In the genomic region with DNA sequence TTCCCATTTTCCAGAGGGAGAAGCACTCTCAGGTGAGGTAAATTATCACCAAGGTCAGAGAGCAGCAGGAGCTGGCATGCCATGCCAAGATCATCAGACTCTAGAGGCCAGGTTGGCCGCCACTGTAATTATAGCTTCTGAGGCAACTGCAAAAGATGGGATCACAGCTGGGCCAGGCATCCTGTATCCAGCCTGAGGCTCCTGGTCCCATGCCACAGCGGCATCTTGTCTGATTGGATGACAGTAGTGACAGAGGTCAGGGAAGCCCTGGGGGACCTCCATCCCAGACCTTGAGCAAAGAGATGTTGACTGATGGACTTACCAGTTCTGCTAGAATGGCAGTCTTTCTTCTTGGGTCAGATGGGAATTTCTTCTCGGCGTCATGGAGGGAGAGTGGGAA, we compare ENCODE assay signal across 14 mouse cellular contexts. TPM values are rescaled to one million over a fixed set of nuclear protein-coding genes. Genes with fewer than 3 reads are reported as not detected.
DNase-seq lines count a peak whose midpoint lies in the region; ATAC-seq and TF ChIP-seq lines count a peak whose summit lies in the region.
"Had no signal": no experiment of that assay in that cellular context is flagged by ENCODE, and none has a peak within 500 bp of the region (broad histone marks: within the 10 kb centered on the region; RNA-seq: fewer than 3 reads in every experiment).

No protein-coding gene starts in this region.

- H3K4me3 ChIP-seq in limb, embryonic 11.5 days (ENCODE audit: low read depth, low read length), result no peak overlapping the region
- H3K4me3 ChIP-seq in limb, embryonic 10.5 days, result no peak overlapping the region
- H3K4me3 ChIP-seq in embryonic facial prominence, embryonic 15.5 days (replicated peaks), result no peak overlapping the region
- no peak overlapping the region for H3K4me3 ChIP-seq in neural tube, embryonic 15.5 days (replicated peaks)
- H3K4me3 ChIP-seq in liver, postnatal 0 days (ENCODE audit: low read depth, low read length), result no peak overlapping the region
- H3K4me3 ChIP-seq: neural tube, embryonic 12.5 days had no signal

- WGBS in limb, embryonic 11.5 days, result 25% methylated on average over 4 of the region's 4 CpGs
- 49% methylated on average over 4 of the region's 4 CpGs for WGBS in limb, embryonic 10.5 days
- 19% methylated on average over 4 of the region's 4 CpGs for WGBS in embryonic facial prominence, embryonic 15.5 days
- 24% methylated on average over 4 of the region's 4 CpGs for WGBS in neural tube, embryonic 15.5 days
- WGBS in liver, postnatal 0 days (ENCODE audit: insufficient replicate concordance), result 55% methylated on average over 4 of the region's 4 CpGs

- peak; percentile 27 for DNase-seq in cerebellum, adult 9-11 months
- peak; percentile 28 for DNase-seq in limb, embryonic 11.5 days (ENCODE audit: low spot score)
- no peak for DNase-seq in limb, embryonic 10.5 days (ENCODE audit: low spot score)
- no peak for DNase-seq in liver, postnatal 0 days
- no peak for DNase-seq in thymus, postnatal 0 days (ENCODE audit: low spot score)
- DNase-seq: cerebellum, postnatal 36 days; forebrain, postnatal 0 days; heart, adult 18-20 months; kidney, postnatal 10 days; right cerebral cortex, postnatal 25 days had no signal

- H3K4me1 ChIP-seq in limb, embryonic 11.5 days (ENCODE audit: control insufficient read depth, insufficient read depth, low read length), result peaks cover 11% of the 10 kb centered on the region
- H3K4me1 ChIP-seq in limb, embryonic 10.5 days, result peaks cover 21% of the 10 kb centered on the region
- H3K4me1 ChIP-seq in embryonic facial prominence, embryonic 15.5 days, result peaks cover 14% of the 10 kb centered on the region
- H3K4me1 ChIP-seq in neural tube, embryonic 15.5 days, result peaks cover 48% of the 10 kb centered on the region
- no peaks in the 10 kb centered on the region for H3K4me1 ChIP-seq in liver, postnatal 0 days (ENCODE audit: insufficient read depth)

- H3K9me3 ChIP-seq in limb, embryonic 11.5 days (ENCODE audit: control insufficient read depth, low read length), result no peaks in the 10 kb centered on the region
- H3K9me3 ChIP-seq in limb, embryonic 10.5 days (replicated peaks), result no peaks in the 10 kb centered on the region
- H3K9me3 ChIP-seq in embryonic facial prominence, embryonic 15.5 days (replicated peaks), result no peaks in the 10 kb centered on the region
- H3K9me3 ChIP-seq in neural tube, embryonic 15.5 days (replicated peaks), result no peaks in the 10 kb centered on the region
- no peaks in the 10 kb centered on the region for H3K9me3 ChIP-seq in liver, postnatal 0 days (ENCODE audit: low read length)
- H3K9me3 ChIP-seq: neural tube, embryonic 12.5 days had no signal

- H3K9ac ChIP-seq in limb, embryonic 11.5 days (ENCODE audit: low read length), result no peak overlapping the region
- no peak overlapping the region for H3K9ac ChIP-seq in embryonic facial prominence, embryonic 15.5 days
- no peak overlapping the region for H3K9ac ChIP-seq in neural tube, embryonic 15.5 days (replicated peaks)
- H3K9ac ChIP-seq in liver, postnatal 0 days (replicated peaks), result no peak overlapping the region
- H3K9ac ChIP-seq: forebrain, postnatal 0 days; neural tube, embryonic 12.5 days had no signal

- H3K4me2 ChIP-seq in limb, embryonic 11.5 days (ENCODE audit: low read depth, severe bottlenecking), result no peak overlapping the region
- H3K4me2 ChIP-seq in embryonic facial prominence, embryonic 15.5 days (replicated peaks), result no peak overlapping the region
- no peak overlapping the region for H3K4me2 ChIP-seq in neural tube, embryonic 15.5 days
- no peak overlapping the region for H3K4me2 ChIP-seq in liver, postnatal 0 days (ENCODE audit: low read depth, low read length)
- H3K4me2 ChIP-seq: neural tube, embryonic 12.5 days had no signal

- no peak for TF ChIP-seq EP300 in liver, postnatal 0 days (IDR thresholded peaks at IDR 0.05; ENCODE audit: low read depth)

- no peaks in the 10 kb centered on the region for H3K36me3 ChIP-seq in limb, embryonic 11.5 days (ENCODE audit: control insufficient read depth, insufficient read depth, low read length)
- no peaks in the 10 kb centered on the region for H3K36me3 ChIP-seq in limb, embryonic 10.5 days
- H3K36me3 ChIP-seq in embryonic facial prominence, embryonic 15.5 days, result no peaks in the 10 kb centered on the region
- H3K36me3 ChIP-seq in neural tube, embryonic 15.5 days, result no peaks in the 10 kb centered on the region
- H3K36me3 ChIP-seq in liver, postnatal 0 days (replicated peaks; ENCODE audit: insufficient read depth, low read length), result no peaks in the 10 kb centered on the region
- H3K36me3 ChIP-seq: neural tube, embryonic 12.5 days had no signal

- H3K27ac ChIP-seq in limb, embryonic 11.5 days (replicated peaks; ENCODE audit: low read depth, low read length), result no peak overlapping the region
- H3K27ac ChIP-seq in limb, embryonic 10.5 days, result no peak overlapping the region
- H3K27ac ChIP-seq in embryonic facial prominence, embryonic 15.5 days (replicated peaks), result no peak overlapping the region
- H3K27ac ChIP-seq in neural tube, embryonic 15.5 days (replicated peaks), result peak overlapping the region; percentile 48; the same call in 1 of the 2 replicates
- H3K27ac ChIP-seq in liver, postnatal 0 days (ENCODE audit: low read depth), result no peak overlapping the region
- H3K27ac ChIP-seq: neural tube, embryonic 12.5 days had no signal

- no peak for ATAC-seq in cerebellum, adult (ENCODE audit: insufficient number of reproducible peaks, low FRiP score, low TSS enrichment)
- no peak for ATAC-seq in limb, embryonic 11.5 days (ENCODE audit: insufficient number of reproducible peaks, low FRiP score, low TSS enrichment, low read depth)
- ATAC-seq in embryonic facial prominence, embryonic 15.5 days (ENCODE audit: insufficient number of reproducible peaks, low FRiP score, low TSS enrichment, low read depth), result peak; percentile 56; the same call in 1 of the 2 replicates
- no peak for ATAC-seq in neural tube, embryonic 15.5 days (ENCODE audit: low FRiP score)
- no peak for ATAC-seq in liver, postnatal 0 days

- no peaks in the 10 kb centered on the region for H3K27me3 ChIP-seq in limb, embryonic 11.5 days (ENCODE audit: control insufficient read depth, insufficient read depth, low read length)
- H3K27me3 ChIP-seq in limb, embryonic 10.5 days (ENCODE audit: low read depth, poor library complexity, severe bottlenecking), result no peaks in the 10 kb centered on the region
- H3K27me3 ChIP-seq in embryonic facial prominence, embryonic 15.5 days, result no peaks in the 10 kb centered on the region
- no peaks in the 10 kb centered on the region for H3K27me3 ChIP-seq in neural tube, embryonic 15.5 days (replicated peaks)
- H3K27me3 ChIP-seq in liver, postnatal 0 days (ENCODE audit: insufficient read depth, low read length), result no peaks in the 10 kb centered on the region
- H3K27me3 ChIP-seq: neural tube, embryonic 12.5 days had no signal

- no peak for TF ChIP-seq CTCF in liver, postnatal 0 days (IDR thresholded peaks at IDR 0.05; ENCODE audit: low read depth)

RNA-seq across cellular contexts. Expression of a gene that starts 48.4 kb away (rescaled TPM):
- polyA plus RNA-seq in limb, embryonic 11.5 days (2014; fragmentation: Nextera tagmentation; extraction: Ambion mirVana), result 2.8 and 3.3 TPM in 2 replicates
- 5.1 and 6.1 TPM in 2 replicates for polyA plus RNA-seq in limb, embryonic 10.5 days (2016; fragmentation: Nextera tagmentation; extraction: Ambion mirVana)
- 25.4 and 27.6 TPM in 2 replicates for polyA plus RNA-seq in embryonic facial prominence, embryonic 15.5 days (2015; fragmentation: Nextera tagmentation; extraction: Ambion mirVana)
- polyA plus RNA-seq in neural tube, embryonic 15.5 days (2015; fragmentation: Nextera tagmentation; extraction: Ambion mirVana), result 32.9 and 35.0 TPM in 2 replicates
- 0.09 and 0.15 TPM in 2 replicates for polyA plus RNA-seq in liver, postnatal 0 days (2015; fragmentation: Nextera tagmentation; extraction: Ambion mirVana)
- polyA plus RNA-seq in thymus, postnatal 0 days (2015; fragmentation: Nextera tagmentation; extraction: Ambion mirVana), result 2.2 and 2.4 TPM in 2 replicates

Comparison
In these comparisons a context has a peak if more than half of its experiments do, and no peak if none do; other contexts are left out.
1. DNase-seq: peak in cerebellum, adult 9-11 months (single experiment) and limb, embryonic 11.5 days (single experiment); none in limb, embryonic 10.5 days (single experiment), liver, postnatal 0 days (single experiment) and thymus, postnatal 0 days (single experiment).